Mouse (Mus musculus) bone marrow, adult 2 months (tissue): ENCODE results near the gene Gm16867.
"Not testable (repeated sequence)": the region's sequence is repeated elsewhere in the genome, so short reads cannot be mapped to it uniquely, and the experiment has no call there.

ENCODE experiments used
- CTCF ChIP-seq: fragments of 200-500 bp; IDR thresholded peaks from 2 replicates; pipeline ENCODE4 v1.5.1; 2011; ENCODE audit warnings: low read length, control low read depth; ENCODE audit not compliant: control insufficient read depth, insufficient read depth
- POLR2A ChIP-seq: fragments of 200-500 bp; IDR thresholded peaks from 2 replicates; pipeline ENCODE4 v1.6.1; 2011; ENCODE audit warnings: low read depth, mild to moderate bottlenecking, control low read depth, low read length, borderline replicate concordance; ENCODE audit not compliant: control insufficient read depth

GRCm38 (mm10) chr14:69448845-69449244, 54.3 kb downstream of the Gm16867 start:
- TF ChIP-seq POLR2A, CTCF: not testable (repeated sequence)
